Mouse (Mus musculus) heart, adult 2 months (tissue): ENCODE results near the gene Atp1a2. TPM values are rescaled to one million over a fixed set of nuclear protein-coding genes. Genes with fewer than 3 reads are reported as not detected.

Source experiments
- DNase-seq, 2 experiments: peaks; one replicate each; pipeline ENCODE4 v3.0.0; 2021
- H3K27ac ChIP-seq: fragments of 200-600 bp; 2 replicates; pipeline ENCODE4 v1.8.1; 2022
- H3K27me3 ChIP-seq: fragments of 200-500 bp; 2 replicates; pipeline ENCODE4 v1.6.1; 2012; ENCODE audit warnings: mild to moderate bottlenecking, low read length, inconsistent platforms, mixed read lengths; ENCODE audit not compliant: control insufficient read depth, insufficient read depth
- H3K36me3 ChIP-seq: fragments of 200-500 bp; 2 replicates; pipeline ENCODE4 v1.6.1; 2012; ENCODE audit warnings: low read length, inconsistent platforms; ENCODE audit not compliant: control insufficient read depth, insufficient read depth
- H3K4me1 ChIP-seq: fragments of 200-500 bp; 2 replicates; pipeline ENCODE4 v1.6.1; 2011; ENCODE audit warnings: low read length; ENCODE audit not compliant: control insufficient read depth, insufficient read depth
- H3K4me3 ChIP-seq: fragments of 200-600 bp; 2 replicates; pipeline ENCODE4 v1.8.1; 2022
- H3K79me2 ChIP-seq: fragments of 200-500 bp; replicated peaks from 2 replicates; pipeline ENCODE4 v1.6.1; 2012; ENCODE audit warnings: mild to moderate bottlenecking, inconsistent platforms, low read length, moderate library complexity, mixed read lengths; ENCODE audit not compliant: control insufficient read depth, insufficient read depth
- H3K9ac ChIP-seq: fragments of 200-500 bp; 2 replicates; pipeline ENCODE4 v1.6.1; 2012; ENCODE audit warnings: low read depth, mild to moderate bottlenecking, control low read depth, inconsistent platforms, low read length, mixed read lengths
- CTCF ChIP-seq: fragments of 200-600 bp; IDR thresholded peaks from 2 replicates; pipeline ENCODE4 v1.8.1; 2022; ENCODE audit warnings: antibody characterized with exemption, mild to moderate bottlenecking, moderate library complexity
- EP300 ChIP-seq: fragments of 200-500 bp; IDR thresholded peaks from 2 replicates; pipeline ENCODE4 v1.6.1; 2011; ENCODE audit warnings: low read depth, low read length, control low read depth; ENCODE audit not compliant: insufficient read depth
- POLR2A ChIP-seq: fragments of 200-500 bp; IDR thresholded peaks from 2 replicates; pipeline ENCODE4 v1.6.1; 2011; ENCODE audit warnings: mild to moderate bottlenecking, low read depth, low read length, control low read depth; ENCODE audit not compliant: insufficient read depth
- WGBS: fragments of 180-500 bp; shearing (Covaris S2); methylation state at CpG from one replicate; pipeline ENCODE4 v1.1.7; 2018; 5-methylcytosine and 5-hydroxymethylcytosine counted together
- intact Hi-C: fragments of 180-260 bp; cut with DNase I; formaldehyde crosslinking; loops from one replicate; pipeline ENCODE4 v1.15.1; 2025
- polyA plus RNA-seq: library from polyadenylated mRNA; depleted of rRNA; stranded (reverse); fragments of >200 nt; gene quantifications from 2 replicates; pipeline ENCODE4 v1.2.3, GENCODE M21; 2012
- total RNA-seq, 2 experiments: library from RNA; stranded (reverse); gene quantifications; 2 replicates each; pipeline ENCODE4 v1.2.3; 2021

Gene Atp1a2
- total and polyA plus RNA-seq, 3 experiments: 319 to 588 (median 462) TPM

- Histone ChIP-seq H3K36me3 (no peaks in the 10 kb centered on the region), H3K4me3 (no peak overlapping the region), H3K27me3 (peaks cover 11% of the 10 kb centered on the region; the same call in 1 of the 2 replicates), H3K27ac (no peak overlapping the region), H3K79me2 (no peaks in the 10 kb centered on the region), H3K4me1 (no peaks in the 10 kb centered on the region), H3K9ac (no peak overlapping the region)
- intact Hi-C loops: no loop called here
- TF ChIP-seq POLR2A (no peak), CTCF (no peak), EP300 (no peak)
- 71% methylated on average over 16 of the region's 16 CpGs for WGBS
- DNase-seq: no peak
Measured at GRCm38 (mm10) chr1:172327206-172328001, 29.5 kb upstream of the Atp1a2 start.

- TF ChIP-seq EP300 (no peak), CTCF (no peak)
- Histone ChIP-seq H3K36me3 (no peaks in the 10 kb centered on the region), H3K79me2 (no peaks in the 10 kb centered on the region), H3K27me3 (peaks cover 11% of the 10 kb centered on the region; the same call in 1 of the 2 replicates), H3K4me3 (no peak overlapping the region), H3K27ac (no peak overlapping the region), H3K9ac (no peak overlapping the region), H3K4me1 (no peaks in the 10 kb centered on the region)
- intact Hi-C loops: no loop called here
- 51% methylated on average over 11 of the region's 11 CpGs for WGBS
- no peak for DNase-seq
Measured at GRCm38 (mm10) chr1:172326684-172327083, 28.8 kb upstream of the Atp1a2 start.

- no peaks in the 10 kb centered on the region for H3K4me1 ChIP-seq
- TF ChIP-seq CTCF (peak; percentile 74), POLR2A (no peak)
- no peaks in the 10 kb centered on the region for H3K79me2 ChIP-seq
- DNase-seq: peak; percentile 69 to 75
- no peak overlapping the region for H3K27ac ChIP-seq
- H3K4me3 ChIP-seq: peak overlapping the region; percentile 41
- H3K27me3 ChIP-seq: peaks cover 11% of the 10 kb centered on the region; the same call in 1 of the 2 replicates
- no peaks in the 10 kb centered on the region for H3K36me3 ChIP-seq
- peak overlapping the region; percentile 47 for H3K9ac ChIP-seq
- WGBS: 16% methylated on average over 94 of the region's 94 CpGs
- intact Hi-C loops: no loop called here
Measured at GRCm38 (mm10) chr1:172325680-172326535, 28.0 kb upstream of the Atp1a2 start.

GRCm38 (mm10) chr1:172324725-172325124 lies 26.9 kb upstream of the Atp1a2 start:
- H3K27me3 ChIP-seq: peaks cover 11% of the 10 kb centered on the region; the same call in 1 of the 2 replicates
- DNase-seq: peak; percentile 72 to 79

GRCm38 (mm10) chr1:172323801-172324359 lies 26.0 kb upstream of the Atp1a2 start:
- no peak overlapping the region for H3K27ac ChIP-seq
- no peak overlapping the region for H3K9ac ChIP-seq
- H3K36me3 ChIP-seq: no peaks in the 10 kb centered on the region
- intact Hi-C loops: loop anchor here (1.0 kb wide), 1 partner anchor 205 kb away; no protein-coding TSS in a partner anchor
- DNase-seq: no peak
- 70% methylated on average over 6 of the region's 6 CpGs for WGBS
- H3K4me3 ChIP-seq: no peak overlapping the region
- no peaks in the 10 kb centered on the region for H3K4me1 ChIP-seq
- TF ChIP-seq EP300: no peak
- no peaks in the 10 kb centered on the region for H3K79me2 ChIP-seq
- H3K27me3 ChIP-seq: peaks cover 7% of the 10 kb centered on the region; the same call in 1 of the 2 replicates

More at GRCm38 (mm10) chr1:172324725-172325124, 26.9 kb upstream of the Atp1a2 start:
- H3K9ac ChIP-seq: no peak overlapping the region
- intact Hi-C loops: loop anchor here (1.0 kb wide), 1 partner anchor 205 kb away; no protein-coding TSS in a partner anchor
- no peaks in the 10 kb centered on the region for H3K4me1 ChIP-seq
- no peaks in the 10 kb centered on the region for H3K79me2 ChIP-seq
- H3K36me3 ChIP-seq: no peaks in the 10 kb centered on the region
- no peak overlapping the region for H3K27ac ChIP-seq
- TF ChIP-seq CTCF: peak; percentile 96
- TF ChIP-seq EP300: 0 out of 2 replicates have a peak, but pooled peaks have one; percentile 42
- TF ChIP-seq POLR2A: no peak
- no peak overlapping the region for H3K4me3 ChIP-seq
- 24% methylated on average over 7 of the region's 7 CpGs for WGBS
